Mouse (Mus musculus): ENCODE measurements around the gene Rimkla.
"Not testable (repeated sequence)": the region's sequence is repeated elsewhere in the genome, so short reads cannot be mapped to it uniquely, and the experiment has no call there.

Rimkla gene

DNA sequence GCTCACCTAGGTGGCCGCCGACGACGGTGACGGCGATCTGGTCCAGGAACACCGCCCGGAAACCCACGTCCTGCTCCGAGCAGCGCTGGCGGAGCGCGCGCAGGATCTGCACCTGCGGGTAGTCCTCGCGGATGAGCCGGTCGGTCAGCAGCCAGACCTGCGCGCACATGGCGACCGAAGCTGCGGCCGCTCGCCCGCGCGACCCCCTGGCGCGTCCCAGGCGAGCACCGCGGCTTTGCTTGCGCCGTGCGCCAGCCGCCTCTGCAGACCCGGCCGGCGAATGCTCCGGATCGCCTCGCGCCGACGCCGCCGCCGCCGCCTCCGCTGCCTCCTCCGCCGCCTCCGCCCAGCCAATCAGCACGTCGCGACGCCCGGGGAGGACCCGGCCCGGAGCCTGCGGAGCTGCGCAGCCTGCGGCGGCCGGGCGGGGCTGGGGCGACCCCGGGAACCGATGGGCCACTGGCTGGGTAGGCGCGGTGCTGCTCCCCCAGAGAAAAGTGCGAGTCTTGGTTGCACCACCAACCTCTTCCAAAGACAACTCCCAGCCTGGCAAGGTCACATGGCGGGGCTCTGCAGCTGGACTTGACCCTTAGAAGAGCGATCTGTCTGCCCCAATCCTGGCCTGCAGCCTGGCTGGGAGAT, at the start of gene Rimkla:
TSS of gene Rimkla (minus strand) at position 338 of the 642 bp plus-strand sequence.
- peak; percentile 60 for DNase-seq (ENCODE audit: low read depth)

DNA sequence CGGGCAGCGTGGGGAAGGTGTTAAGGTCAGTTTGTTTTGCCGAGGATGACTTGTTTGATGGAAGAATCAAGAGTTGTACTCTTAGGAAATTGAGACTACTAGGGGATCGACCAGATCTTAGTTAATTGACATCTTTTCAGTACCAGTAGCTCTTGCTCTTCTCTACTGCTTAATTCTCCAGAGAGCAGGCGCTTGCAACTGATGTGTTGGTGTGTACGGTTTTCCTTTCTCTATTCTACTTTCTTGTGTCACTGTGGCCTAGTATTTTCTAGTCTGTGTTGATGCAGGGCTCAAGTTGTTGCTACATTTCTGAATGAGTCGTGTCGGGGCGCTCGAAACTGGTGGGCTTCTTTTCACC, 48.1 kb upstream of the Rimkla start:
- DNase-seq (ENCODE audit: low read depth) = no peak

DNA sequence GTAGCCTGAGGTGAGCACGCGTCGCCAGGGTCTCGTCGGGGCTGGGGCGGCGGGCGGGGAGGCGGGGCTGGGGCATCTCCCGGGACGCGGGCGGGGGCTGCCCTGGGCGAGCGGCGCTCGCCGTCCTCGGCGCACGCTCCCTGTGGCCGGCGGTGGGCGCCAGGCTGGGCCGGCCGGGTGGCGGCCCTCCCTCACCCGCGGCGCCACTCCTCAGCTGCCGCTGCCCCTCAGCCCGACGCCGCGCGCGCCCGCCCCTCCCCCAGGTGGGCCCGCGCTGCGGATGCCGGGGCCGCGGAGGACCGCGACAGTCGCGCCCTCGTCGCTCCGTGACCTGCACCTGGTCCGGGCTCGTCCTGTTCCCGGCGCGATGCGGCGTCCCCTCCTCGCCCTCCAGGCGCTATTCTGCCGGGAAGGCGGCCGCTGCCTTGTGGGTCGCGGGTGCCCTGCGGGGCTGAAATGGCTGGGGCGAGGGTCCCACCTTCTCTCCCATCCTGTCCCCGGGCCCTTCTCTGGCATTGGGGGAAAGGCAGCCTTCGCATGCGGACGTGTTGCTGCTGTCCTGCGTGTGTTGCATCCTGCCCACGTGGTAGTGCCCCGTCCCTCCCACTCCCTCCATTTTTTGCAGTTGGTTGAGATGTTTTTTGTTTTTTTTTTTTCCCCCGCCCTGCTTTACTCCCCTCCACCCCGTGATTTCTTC, 47.6 kb upstream of the Rimkla start:
- DNase-seq (ENCODE audit: low read depth) = peak; percentile 80

DNA sequence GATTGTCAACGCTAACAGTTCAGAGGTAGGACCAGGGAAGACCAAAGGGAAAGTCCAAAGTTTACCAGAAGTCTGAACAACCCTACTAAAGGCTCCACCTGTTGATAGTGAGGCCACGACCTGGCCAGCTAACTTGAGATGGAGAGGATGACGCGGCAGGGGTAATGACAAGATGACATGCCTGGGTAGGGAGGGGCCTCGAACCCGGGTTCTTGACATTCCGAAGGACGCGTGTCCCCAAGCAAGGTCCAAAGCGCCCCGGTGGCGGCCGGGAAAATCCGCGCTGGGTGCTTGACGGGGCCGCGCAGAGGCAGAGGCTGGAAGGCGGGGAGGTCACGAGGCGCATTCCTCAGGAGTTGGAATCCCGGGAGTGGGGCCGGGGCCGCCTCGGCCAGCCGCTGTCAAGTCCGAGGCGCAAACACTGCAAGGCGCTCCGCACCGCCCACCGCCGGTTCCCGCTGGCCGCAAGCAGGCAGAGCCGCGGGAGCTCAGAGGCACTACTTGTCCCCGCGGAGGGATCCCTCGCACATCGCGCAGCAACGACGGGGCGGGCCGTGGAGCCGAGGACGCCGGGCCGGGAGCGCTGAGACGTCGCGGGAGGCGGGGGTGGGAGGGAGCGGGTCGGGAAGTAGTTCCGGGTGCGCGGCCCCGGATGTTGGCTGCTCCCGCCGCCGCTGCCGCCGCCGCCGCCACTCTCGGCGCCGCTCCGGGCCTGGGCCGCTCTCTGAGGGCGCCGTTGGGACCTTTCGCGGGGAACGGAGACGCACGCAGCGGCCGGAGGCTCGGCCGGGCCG, 46.8 kb upstream of the Rimkla start, which contains the start of gene Frg2f1:
TSS of gene Frg2f1 (minus strand) at position 499 of the 794 bp plus-strand sequence.
- DNase-seq (ENCODE audit: low read depth) = peak; percentile 95

DNA sequence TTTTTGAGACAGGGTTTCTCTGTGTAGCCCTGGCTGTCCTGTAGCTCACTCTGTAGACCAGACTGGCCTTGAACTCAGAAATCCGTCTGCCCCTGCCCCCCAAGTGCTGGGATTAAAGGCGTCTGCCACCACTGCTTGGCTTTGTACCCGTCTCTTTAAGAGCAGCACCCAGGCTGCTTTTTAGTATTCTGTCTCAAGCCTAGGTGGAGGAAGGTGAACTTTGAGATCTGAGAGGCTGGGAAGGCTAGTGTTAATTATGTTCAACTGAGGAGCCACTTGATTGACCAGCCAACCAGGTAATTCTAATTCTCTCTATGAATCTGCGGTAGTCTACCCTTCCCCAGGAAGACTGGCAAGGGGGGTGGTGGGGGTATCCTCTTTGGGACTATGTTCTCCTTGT, 45.0 kb upstream of the Rimkla start:
- DNase-seq (ENCODE audit: low read depth) = no peak

DNA sequence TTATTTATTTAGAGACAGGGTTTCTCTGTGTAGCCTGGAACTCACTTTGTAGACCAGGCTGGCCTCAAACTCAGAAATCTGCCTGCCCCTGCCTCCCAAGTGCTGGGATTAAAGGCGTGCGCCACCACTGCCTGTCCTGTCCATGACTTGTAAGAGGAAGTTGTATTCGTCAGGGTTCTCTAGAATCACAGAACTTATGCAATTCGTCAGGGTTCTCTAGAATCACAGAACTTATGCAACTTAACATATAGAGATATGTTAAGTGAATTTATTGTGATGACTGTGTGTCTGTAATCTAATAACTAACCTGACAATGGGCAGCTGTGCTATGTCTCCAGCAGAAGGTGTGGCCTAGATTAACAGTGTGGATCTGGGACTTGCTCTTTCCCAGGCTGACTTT, 44.2 kb upstream of the Rimkla start, which contains the start of gene Foxj3:
TSS of gene Foxj3 (plus strand) at position 390 of the 400 bp plus-strand sequence.
- not testable (repeated sequence) for DNase-seq (ENCODE audit: low read depth)

DNA sequence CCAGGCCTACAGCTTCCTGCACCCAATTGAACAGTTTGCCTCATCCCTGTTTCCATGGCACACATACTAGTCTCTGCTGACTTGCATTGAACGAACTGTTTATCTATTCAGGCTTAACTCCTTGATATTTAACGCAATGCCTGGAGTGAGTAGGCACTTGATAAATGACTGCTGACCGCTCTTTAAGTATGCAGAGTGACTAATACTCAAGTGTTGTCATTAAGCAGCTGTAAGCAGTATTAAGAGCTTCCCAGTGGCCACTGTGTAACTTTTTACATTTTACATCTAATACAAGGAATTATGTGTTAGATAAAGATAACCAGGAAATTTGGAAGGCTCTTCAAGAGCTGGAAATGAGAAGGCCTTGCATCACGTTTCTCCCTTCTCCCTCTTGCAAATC, 42.7 kb upstream of the Rimkla start:
- no peak for DNase-seq (ENCODE audit: low read depth)

DNA sequence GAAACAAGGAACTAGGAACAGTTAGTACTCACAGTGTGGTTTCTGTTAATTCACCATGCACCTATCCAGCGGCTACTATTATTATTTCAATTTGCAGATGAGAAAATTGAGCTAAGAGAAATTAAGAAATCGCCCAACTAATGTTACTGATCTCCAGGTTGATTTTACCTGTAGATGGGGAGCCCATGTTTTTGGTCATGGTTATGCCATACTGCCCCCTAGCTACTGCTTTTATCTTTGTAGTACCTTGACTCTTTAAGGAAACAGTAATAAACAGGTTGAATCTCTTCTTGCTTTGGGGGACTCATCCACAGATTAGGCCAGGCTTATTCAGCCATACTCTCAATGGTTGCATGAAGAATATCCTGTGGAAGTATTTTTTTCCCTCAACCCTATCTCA, 39.4 kb upstream of the Rimkla start:
- DNase-seq (ENCODE audit: low read depth) = peak; percentile 56

DNA sequence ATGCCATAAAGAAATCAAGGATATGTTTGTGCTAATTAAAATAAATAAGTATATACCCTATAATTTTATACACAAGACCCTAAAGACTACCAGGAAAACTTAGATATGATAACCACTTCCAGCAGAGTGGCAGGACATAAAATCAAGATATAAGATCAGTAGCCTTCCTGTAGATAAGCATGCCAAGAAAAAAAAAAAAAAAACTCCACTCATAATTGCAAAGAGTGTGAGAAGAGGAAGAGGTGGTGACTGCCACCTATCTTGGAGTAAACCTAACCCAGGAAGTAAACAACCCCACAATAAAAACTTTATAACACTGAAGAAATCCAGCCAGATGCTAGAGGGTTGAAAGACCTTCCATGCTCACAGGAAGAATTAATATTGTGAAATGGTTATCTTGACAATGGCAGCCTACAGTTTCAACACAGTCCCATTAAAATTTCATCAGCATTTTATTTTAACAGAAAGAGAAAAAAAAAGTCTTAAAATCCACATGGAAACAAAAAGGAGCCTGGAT, 34.0 kb upstream of the Rimkla start:
- DNase-seq (ENCODE audit: low read depth) = no peak

DNA sequence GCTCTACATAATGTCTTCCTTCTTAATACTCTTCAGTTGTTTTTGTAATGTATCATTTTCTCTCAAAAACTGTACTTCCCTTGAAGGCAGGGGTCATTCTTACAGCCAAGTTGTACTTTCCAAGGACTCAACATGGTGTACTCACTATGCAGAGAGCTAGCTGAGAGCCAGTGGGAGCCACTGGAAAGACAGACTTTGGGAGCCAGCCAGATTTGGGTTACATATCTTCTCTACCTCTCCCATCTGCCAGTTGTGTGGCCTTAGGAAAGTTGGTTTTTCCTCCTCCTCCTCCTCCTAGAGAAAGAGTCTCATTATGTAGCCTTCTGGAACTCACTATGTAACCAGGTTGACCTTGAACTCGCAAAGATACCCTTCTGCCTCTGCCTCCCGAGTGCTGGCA, 32.0 kb upstream of the Rimkla start:
- no peak for DNase-seq (ENCODE audit: low read depth)

DNA sequence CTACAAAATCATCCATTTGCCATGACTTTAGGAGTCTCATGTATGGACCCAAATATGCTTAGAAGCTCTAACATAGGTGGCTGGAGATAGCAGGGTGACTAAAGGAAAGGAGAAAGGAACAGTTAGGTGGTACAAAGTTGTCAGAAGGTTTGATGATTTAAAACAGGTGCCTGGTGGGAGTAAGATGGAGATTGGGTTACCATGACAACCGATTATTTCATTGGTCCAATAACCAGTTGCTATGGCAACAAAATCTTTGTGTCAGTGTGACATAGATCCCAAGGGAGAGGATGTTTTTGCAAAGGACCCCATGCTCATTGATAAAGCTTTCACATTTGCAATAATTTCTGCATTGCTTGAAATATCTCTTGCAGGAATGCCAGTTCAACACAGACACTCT, 31.6 kb upstream of the Rimkla start:
- DNase-seq (ENCODE audit: low read depth) = no peak

DNA sequence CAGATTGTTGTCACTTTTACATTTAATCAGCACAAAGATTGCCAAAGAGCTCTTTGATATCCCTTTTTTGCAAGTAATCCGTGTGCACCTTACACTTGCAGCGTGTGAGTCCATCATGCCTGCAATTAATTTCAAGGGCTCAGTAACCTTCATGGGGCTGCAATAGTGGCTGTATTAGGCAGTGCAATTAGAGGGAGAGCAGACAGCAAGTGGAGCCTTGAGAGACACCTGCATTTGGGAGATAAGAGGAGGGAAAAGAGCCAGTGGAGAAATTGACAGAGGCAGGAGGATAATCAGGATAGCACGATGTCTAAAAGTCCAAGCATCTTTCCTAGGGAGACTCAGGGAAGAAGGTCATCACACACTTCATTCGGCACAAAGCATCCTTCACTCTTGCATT, 31.1 kb upstream of the Rimkla start:
- DNase-seq (ENCODE audit: low read depth) = no peak

DNA sequence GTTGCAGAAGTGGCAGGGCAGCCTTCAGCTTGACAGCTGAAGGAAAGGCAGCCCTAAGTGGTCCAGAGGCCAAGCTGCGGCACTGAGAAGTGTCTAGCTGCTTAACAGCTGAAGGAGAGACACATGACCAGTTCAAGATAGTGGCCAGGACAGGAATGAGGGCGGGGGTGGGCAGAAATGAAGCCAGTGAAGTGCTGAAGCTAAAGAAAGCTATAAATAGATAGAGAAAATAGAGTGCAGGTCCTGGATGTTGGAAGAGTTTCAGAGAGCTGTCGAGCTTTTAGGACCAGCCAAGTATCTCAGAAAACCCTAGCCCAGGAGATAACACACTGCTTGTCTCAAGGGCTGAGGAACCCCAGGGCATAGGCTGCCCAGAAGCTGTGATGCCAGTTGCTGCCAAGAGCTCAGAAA, 20.3 kb upstream of the Rimkla start:
- no peak for DNase-seq (ENCODE audit: low read depth)

DNA sequence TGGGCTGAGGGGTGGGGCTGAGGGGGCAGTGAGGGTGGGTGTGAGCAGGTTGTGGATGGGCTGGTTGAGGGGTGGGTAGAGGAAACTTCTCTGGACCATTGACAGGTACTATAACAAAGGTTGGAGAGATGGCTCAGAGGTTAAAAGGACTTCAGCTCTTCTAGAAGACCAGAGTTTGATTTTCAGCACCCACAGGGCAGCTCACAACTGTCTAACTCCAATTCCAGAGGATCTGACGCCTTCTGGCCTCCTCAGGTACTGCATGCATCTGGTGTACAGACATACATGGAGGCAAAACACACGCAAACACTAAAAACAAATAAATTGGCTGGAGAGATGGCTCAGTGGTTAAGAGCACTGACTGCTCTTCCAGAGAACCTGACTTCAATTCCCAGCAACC, 19.2 kb upstream of the Rimkla start:
- DNase-seq (ENCODE audit: low read depth) = peak; percentile 29

DNA sequence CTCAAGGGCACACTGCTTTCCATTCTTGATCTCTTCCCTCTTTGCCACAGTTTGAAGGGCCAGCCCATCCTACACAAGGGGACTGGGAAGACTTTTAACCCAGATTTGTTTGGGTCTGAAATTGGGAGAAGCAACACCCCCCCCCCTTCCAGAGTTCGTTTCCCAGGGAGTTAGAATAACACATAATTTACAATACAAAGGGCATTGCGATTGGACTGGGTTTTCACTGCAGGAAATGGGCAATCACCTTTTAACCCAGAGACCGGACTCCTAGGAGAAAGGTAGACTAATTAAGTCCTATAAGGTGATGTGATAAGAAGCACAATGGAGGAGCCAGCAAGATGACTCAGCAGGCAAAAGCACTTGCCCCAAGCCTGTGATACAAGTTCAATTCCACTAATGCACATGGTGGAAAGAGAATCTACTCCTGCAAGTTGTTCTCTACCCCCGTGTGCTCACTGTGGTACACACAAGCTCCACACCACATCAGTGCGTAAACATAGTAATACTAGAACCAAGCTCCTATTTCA, 6.0 kb upstream of the Rimkla start:
- DNase-seq (ENCODE audit: low read depth) = no peak

DNA sequence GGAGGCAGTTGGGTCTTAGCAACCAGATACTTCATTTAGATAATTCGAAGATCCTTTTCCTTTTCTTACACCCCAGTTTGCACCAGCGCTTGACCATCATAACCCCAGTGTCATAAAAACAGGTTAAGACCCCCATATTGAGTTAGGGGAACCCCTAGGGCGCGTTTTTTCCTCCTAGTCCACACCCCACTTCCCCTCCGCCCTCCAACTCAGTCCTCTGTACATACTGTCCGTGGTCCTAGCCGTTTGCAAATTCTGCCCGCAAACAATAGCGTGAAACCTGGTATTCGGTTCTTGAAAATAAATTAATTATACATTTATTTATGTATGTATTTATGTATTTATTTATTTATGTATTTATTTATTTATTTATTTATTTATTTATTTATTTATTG, 502 bp upstream of the Rimkla start:
- DNase-seq (ENCODE audit: low read depth) = no peak

DNA sequence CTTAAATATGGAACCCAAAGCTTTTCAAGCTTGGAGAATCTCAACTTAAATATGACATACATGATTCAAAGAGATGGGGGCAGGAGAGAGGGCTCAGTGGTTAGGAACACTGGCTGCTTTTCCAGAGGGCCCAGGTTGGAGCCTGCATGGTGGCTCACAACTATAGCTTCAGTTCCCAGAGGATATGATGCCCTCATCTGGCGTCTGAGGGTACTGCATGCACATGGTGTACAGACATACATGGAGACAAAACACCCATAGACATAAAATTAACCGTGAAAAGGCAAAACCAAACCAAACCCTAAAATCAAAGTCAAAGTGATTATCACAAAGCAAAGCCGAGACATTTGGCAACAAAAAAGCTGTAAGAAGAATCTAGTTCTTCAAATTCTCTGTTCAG, 1.6 kb downstream of the Rimkla start:
- DNase-seq (ENCODE audit: low read depth) = peak; percentile 64

DNA sequence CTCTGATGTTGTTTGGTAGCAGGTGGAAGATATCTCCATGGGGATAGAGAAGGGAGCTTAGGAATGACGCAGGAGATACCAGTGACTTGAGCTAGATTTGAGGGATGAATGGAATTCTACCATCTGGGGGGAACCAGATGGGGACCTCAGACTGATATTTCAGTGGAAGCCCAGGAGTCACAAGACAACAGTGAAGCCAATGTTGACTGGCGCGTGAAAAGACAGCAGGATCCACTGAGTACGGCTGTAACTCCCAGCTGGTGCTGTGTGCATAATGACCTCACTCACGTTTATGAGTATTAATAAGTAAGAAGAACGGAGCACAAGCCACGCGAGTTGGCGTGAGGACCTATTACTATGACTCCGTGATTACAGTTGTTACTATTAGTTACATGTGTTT, 2.8 kb downstream of the Rimkla start:
- DNase-seq (ENCODE audit: low read depth) = no peak

DNA sequence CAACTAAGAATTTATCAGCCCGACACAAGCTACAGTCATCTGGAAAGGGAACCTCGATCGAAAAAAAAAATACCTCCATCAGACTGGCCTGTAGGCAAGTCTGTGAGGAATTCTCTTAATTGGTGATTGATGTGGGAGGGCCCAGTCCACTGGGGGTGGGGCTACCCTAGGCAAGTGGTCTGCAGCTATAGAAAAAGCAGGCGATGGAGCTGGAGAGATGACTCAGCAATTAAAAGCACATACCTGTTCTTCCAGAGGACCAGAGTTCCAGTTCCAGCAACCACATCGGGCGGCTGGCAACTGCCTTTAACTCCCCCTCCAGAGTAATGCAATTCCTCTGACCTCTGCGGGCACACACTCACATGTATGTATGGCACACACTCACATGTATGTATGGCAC, 7.5 kb downstream of the Rimkla start:
- DNase-seq (ENCODE audit: low read depth) = no peak

DNA sequence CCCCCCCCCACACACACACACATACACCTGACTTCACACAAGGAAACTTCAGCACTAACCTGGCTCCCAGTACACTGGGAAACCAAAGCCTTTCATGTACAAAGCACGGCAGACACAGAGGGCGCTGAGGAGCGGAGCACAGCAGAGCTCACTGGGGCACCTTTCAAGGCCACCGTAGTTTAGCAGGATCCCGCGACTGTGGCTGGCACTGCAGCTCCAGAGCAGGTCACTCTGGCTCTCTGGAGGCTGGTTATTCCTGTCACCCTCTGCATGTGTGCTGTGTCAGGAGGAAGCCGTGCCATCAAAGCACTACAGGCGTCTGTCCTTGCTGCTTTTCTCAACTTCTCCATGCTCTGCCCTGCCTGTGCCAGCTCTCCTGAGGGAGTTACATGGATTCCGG, 9.4 kb downstream of the Rimkla start:
- DNase-seq (ENCODE audit: low read depth) = no peak

DNA sequence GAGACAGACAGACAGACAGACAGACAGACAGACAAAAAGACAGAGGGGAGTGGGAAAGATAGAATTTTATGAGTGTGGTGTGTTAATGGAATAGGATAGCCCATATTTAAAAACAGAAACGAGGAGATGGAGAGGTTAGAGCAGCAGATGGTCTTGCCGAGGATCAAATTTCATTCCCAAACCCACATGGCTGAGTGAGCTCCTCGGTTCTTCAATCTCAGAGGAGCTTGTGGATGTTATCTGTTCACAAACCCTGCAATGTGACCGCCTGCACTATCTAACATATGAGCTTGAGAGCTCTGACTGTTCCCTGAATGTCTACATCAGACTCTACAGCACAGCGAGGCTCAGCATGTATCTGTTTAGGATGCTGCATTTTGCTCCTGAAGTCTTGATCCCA, 19.3 kb downstream of the Rimkla start:
- no peak for DNase-seq (ENCODE audit: low read depth)

DNA sequence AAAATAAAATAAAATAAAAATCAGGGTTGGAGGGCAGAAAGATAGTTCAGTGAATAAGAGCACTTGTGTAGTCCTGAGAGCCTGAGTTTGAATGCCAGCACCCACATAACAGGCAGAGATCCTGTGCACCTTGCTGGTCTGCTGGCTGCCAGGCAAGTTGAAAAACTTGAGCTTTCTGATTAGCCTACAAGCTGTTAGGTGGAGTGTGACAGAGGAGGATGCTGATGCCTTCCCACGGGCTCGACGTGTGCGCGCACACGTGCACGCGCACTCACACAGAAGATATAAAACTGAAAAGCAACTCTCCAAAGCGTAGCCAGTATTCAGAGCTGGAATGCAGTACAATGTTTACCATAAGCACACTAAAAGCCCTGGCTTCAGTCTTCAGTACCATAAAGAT, 19.9 kb downstream of the Rimkla start:
- no peak for DNase-seq (ENCODE audit: low read depth)
